Mouse (Mus musculus): ENCODE measurements at regions not wholly inside any gene's neighbourhood (a gene's known extent, or its start where the extent isn't known, plus 50 kb on each side); places are given as distances from the start of the nearest gene placed in this dataset.

DNA sequence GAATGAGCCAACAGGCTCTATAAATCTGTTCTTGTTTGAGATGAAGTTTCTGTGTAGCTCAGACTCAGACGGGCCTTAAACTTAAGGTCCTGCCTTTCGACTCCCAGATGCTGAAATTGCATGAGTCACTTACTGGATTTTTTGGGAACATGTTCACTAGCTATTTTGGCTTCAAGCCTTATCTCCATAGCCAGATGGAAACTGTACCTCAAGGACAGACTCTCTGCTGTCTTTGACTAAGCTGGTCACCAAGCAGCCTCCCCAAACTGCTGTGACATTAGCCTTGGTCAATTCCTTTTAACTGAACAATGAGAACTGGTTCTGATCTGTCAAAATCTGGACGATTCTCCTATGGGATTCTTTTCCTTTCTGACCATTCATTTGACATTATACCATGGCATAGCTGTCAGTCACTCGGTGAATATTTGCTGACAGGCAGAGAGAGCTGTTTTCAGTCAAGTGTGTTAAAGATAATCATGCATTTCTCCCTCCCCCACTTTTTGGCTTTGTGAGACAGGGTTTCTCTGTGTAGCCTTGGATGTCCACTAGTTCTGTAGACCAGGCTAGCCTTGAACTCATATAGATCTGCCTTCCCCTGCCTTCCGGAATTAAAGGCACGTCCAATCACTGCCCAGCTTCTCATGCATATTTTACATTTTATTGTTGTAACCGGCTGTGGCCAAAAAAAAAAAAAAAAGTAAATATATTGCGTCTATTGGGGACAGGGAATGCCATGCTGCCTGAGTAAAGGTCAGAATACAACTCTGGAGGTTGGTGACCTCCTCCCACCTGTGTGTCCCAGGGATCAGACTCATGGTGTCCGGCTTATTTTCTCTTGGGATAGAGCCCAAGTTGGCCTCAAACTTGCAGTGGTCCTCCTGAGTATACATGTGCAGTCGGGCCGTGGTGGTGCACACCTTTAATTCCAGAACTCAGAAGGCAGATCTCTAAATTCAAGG, 57.9 kb upstream of the Hdhd5 start:
- Histone ChIP-seq H3K9me3 (ENCODE audit: low read depth, low read length) (no peaks in the 10 kb centered on the region), H3K36me3 (ENCODE audit: insufficient read depth) (no peaks in the 10 kb centered on the region), H3K4me1 (ENCODE audit: insufficient read depth) (0 out of 2 replicates have a peak, but pooled peaks cover 3% of the 10 kb centered on the region), H3K27me3 (ENCODE audit: insufficient read depth, low read length) (no peaks in the 10 kb centered on the region), H3K27ac (ENCODE audit: low read depth) (no peak overlapping the region), H3K4me3 (ENCODE audit: low read depth, low read length) (no peak overlapping the region), H3K4me2 (no peak overlapping the region), H3K9ac (no peak overlapping the region)
- DNase-seq: no peak
- no peak for TF ChIP-seq CTCF (IDR thresholded peaks at IDR 0.05; ENCODE audit: low read depth)
- 80% methylated on average over 11 of the region's 11 CpGs for WGBS
- ATAC-seq (ENCODE audit: insufficient read depth): no peak

DNA sequence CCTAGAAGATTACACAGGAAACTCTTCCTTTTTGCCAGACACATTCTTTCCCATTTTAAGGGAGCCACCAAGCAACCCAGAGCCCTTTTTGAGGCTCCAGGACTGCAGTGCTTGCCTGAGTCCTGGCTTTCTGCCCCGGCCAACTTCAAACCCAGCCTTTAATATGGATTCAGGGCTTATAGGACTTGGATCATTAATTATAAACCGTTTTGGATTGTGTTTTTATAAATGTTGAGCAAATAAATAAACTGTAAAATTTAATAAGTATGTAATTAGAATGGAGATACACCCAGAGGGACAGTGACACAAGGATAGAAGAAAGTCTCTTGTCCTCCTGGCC, 54.8 kb upstream of the Hdhd5 start:
- H3K9me3 ChIP-seq (ENCODE audit: low read depth, low read length): no peaks in the 10 kb centered on the region
- H3K27ac ChIP-seq (ENCODE audit: low read depth): no peak overlapping the region
- H3K9ac ChIP-seq: no peak overlapping the region
- no peak overlapping the region for H3K4me2 ChIP-seq
- DNase-seq (no peak), ATAC-seq (ENCODE audit: insufficient read depth) (no peak)
- no peaks in the 10 kb centered on the region for H3K27me3 ChIP-seq (ENCODE audit: insufficient read depth, low read length)
- no peak for TF ChIP-seq CTCF (IDR thresholded peaks at IDR 0.05; ENCODE audit: low read depth)
- 51% methylated on average over 2 of the region's 2 CpGs for WGBS
- no peaks in the 10 kb centered on the region for H3K36me3 ChIP-seq (ENCODE audit: insufficient read depth)
- H3K4me3 ChIP-seq (ENCODE audit: low read depth, low read length): no peak overlapping the region
- H3K4me1 ChIP-seq (ENCODE audit: insufficient read depth): no peaks in the 10 kb centered on the region

DNA sequence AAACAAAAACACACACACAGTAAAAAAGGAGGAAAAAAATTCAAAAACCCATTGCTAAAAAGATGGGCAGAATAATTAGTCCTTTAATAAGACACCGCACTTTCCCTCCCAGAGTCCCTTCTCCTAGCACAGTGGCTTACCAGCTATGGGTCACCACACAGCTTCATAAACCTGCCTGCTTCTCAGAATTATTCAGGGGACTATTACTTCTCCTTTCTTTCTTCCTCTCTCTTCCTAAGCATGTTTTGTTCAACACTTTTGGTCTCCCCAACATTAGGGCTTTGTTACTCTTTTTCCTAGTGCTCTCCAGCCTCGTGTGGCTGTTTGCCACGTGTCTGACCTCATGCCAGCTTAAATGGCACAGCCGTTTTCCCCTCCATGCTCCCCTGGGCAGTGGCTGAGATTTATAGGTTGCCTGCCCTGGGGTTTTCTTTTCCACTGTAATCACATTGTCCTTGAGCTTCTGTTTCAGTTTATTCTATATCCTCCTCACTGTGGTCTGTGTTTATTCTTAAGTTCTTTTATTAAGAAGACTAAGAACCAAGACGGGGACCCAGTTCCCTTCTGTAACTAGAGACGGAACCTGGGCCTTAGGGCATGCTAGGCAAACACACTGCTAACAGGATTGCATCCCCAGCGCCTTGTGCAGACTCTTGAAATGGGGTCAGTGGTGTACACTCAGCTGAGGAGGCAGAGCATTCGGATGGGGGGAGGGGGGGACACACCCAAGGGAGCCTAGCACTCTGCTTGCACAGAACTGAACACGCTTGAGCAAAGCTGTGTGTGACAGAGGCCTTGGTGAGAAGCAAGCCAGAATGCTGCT, 54.2 kb upstream of the Hdhd5 start:
- H3K4me1 ChIP-seq (ENCODE audit: insufficient read depth): no peaks in the 10 kb centered on the region
- no peak overlapping the region for H3K27ac ChIP-seq (ENCODE audit: low read depth)
- H3K9me3 ChIP-seq (ENCODE audit: low read depth, low read length): no peaks in the 10 kb centered on the region
- no peak overlapping the region for H3K4me2 ChIP-seq
- WGBS: 38% methylated on average over 9 of the region's 9 CpGs
- H3K27me3 ChIP-seq (ENCODE audit: insufficient read depth, low read length): no peaks in the 10 kb centered on the region
- no peak overlapping the region for H3K9ac ChIP-seq
- TF ChIP-seq CTCF (IDR thresholded peaks at IDR 0.05; ENCODE audit: low read depth): no peak
- H3K36me3 ChIP-seq (ENCODE audit: insufficient read depth): no peaks in the 10 kb centered on the region
- no peak for DNase-seq
- ATAC-seq (ENCODE audit: insufficient read depth): no peak
- no peak overlapping the region for H3K4me3 ChIP-seq (ENCODE audit: low read depth, low read length)

DNA sequence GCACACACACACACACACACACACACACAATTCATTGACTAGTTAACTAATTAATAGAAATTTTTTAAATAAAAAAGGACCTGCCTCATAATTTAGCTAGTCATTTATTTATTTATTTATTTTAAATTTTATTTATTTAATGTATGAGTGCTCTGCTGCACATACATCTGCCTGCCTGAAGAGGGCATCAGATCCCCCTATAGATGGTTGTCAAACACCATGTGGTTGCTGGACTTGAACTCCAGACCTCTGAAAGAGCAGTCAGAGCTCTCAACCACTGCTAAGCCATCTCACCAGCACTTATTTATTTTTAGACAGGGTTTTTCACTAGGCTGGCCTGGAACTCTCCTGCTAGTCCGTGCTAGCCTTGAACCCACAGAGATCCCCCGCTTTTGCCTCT, 50.6 kb upstream of the Hdhd5 start:
- 82% methylated on average over 2 of the region's 2 CpGs for WGBS
- no peaks in the 10 kb centered on the region for H3K36me3 ChIP-seq (ENCODE audit: insufficient read depth)
- no peak overlapping the region for H3K9ac ChIP-seq
- H3K9me3 ChIP-seq (ENCODE audit: low read depth, low read length): no peaks in the 10 kb centered on the region
- peaks cover 10% of the 10 kb centered on the region; the same call in 1 of the 2 replicates for H3K27me3 ChIP-seq (ENCODE audit: insufficient read depth, low read length)
- no peak overlapping the region for H3K4me2 ChIP-seq
- no peak; the same call in 1 of the 2 replicates for TF ChIP-seq CTCF (IDR thresholded peaks at IDR 0.05; ENCODE audit: low read depth)
- H3K27ac ChIP-seq (ENCODE audit: low read depth): no peak overlapping the region
- H3K4me1 ChIP-seq (ENCODE audit: insufficient read depth): peaks cover 10% of the 10 kb centered on the region
- no peak overlapping the region for H3K4me3 ChIP-seq (ENCODE audit: low read depth, low read length)
- ATAC-seq (ENCODE audit: insufficient read depth) (no peak), DNase-seq (no peak)

Measured in lung, embryonic 14.5 days (tissue).